Mouse (Mus musculus) neural tube, embryonic 13.5 days (tissue): ENCODE measurements around the gene Wnt3. TPM values are rescaled to one million over a fixed set of nuclear protein-coding genes. Genes with fewer than 3 reads are reported as not detected.

Source experiments
- ATAC-seq: fragments of 200-750 bp; cut with Nextera tagmentation; 2 replicates; pipeline ENCODE4 v1.8.0; 2017; ENCODE audit warnings: low read depth, mild to moderate bottlenecking, moderate TSS enrichment, moderate library complexity
- H3K27ac ChIP-seq: fragments of 300-500 bp; sonication (generic); replicated peaks from 2 replicates; pipeline ENCODE4 v1.5.1; 2015; ENCODE audit warnings: moderate library complexity, mild to moderate bottlenecking, inconsistent platforms
- H3K27me3 ChIP-seq: fragments of 300-500 bp; sonication (generic); 2 replicates; pipeline ENCODE4 v1.6.1; 2015; ENCODE audit warnings: mild to moderate bottlenecking, inconsistent platforms
- H3K36me3 ChIP-seq: fragments of 300-500 bp; sonication (generic); 2 replicates; pipeline ENCODE4 v1.6.1; 2015; ENCODE audit warnings: mild to moderate bottlenecking, inconsistent platforms
- H3K4me1 ChIP-seq: fragments of 300-500 bp; sonication (generic); replicated peaks from 2 replicates; pipeline ENCODE4 v1.6.1; 2015; ENCODE audit warnings: inconsistent platforms
- H3K4me2 ChIP-seq: fragments of 300-500 bp; sonication (generic); 2 replicates; pipeline ENCODE4 v1.6.1; 2015; ENCODE audit warnings: inconsistent platforms, mild to moderate bottlenecking, moderate library complexity
- H3K4me3 ChIP-seq: fragments of 300-500 bp; sonication (generic); 2 replicates; pipeline ENCODE4 v1.5.1; 2015; ENCODE audit warnings: mild to moderate bottlenecking, inconsistent platforms
- H3K9ac ChIP-seq: fragments of 300-500 bp; sonication (generic); 2 replicates; pipeline ENCODE4 v1.6.1; 2015; ENCODE audit warnings: moderate library complexity, mild to moderate bottlenecking, inconsistent platforms
- H3K9me3 ChIP-seq: fragments of 300-500 bp; sonication (generic); 2 replicates; pipeline ENCODE4 v1.6.1; 2016; ENCODE audit warnings: inconsistent platforms
- WGBS: fragments of 180-500 bp; shearing (Covaris S2); methylation state at CpG from one replicate; pipeline ENCODE4 v1.1.7; 2015; 5-methylcytosine and 5-hydroxymethylcytosine counted together
- polyA plus RNA-seq: library from polyadenylated mRNA; unstranded; fragments of >200 nt; fragmentation: Nextera tagmentation; extraction: Ambion mirVana; gene quantifications from 2 replicates; pipeline ENCODE4 v1.2.1, GENCODE M21; 2015

The Wnt3 gene
- polyA plus RNA-seq, 1 experiment from 2014 or later: 8.1 TPM

DNA sequence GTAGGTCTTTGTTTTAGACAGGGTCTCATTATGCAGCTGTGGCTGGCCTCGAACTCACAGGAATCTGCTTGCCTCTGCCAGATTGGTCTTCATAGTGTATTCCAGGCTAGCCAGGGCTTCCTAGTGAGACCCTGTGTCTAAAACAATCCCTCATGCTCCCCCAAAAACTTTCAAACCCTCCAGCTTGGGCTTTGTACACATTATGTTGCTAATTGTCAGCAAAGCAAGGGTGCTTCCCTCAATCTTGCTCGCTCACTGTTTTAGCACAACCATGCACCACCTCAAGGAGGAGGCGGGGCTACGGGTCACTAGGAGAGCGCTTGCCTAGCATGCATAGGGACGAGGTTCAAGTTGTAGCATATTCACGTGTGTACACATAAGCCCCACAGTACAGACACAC lies 54.9 kb downstream of the Wnt3 start:
- WGBS: 82% methylated on average over 7 of the region's 7 CpGs
- H3K4me3 ChIP-seq: no peak overlapping the region
- H3K27me3 ChIP-seq: no peaks in the 10 kb centered on the region
- no peak overlapping the region for H3K9ac ChIP-seq
- no peaks in the 10 kb centered on the region for H3K4me1 ChIP-seq
- H3K27ac ChIP-seq: no peak overlapping the region
- H3K4me2 ChIP-seq: no peak overlapping the region
- H3K9me3 ChIP-seq: no peaks in the 10 kb centered on the region
- ATAC-seq: no peak
- H3K36me3 ChIP-seq: peaks cover 40% of the 10 kb centered on the region

DNA sequence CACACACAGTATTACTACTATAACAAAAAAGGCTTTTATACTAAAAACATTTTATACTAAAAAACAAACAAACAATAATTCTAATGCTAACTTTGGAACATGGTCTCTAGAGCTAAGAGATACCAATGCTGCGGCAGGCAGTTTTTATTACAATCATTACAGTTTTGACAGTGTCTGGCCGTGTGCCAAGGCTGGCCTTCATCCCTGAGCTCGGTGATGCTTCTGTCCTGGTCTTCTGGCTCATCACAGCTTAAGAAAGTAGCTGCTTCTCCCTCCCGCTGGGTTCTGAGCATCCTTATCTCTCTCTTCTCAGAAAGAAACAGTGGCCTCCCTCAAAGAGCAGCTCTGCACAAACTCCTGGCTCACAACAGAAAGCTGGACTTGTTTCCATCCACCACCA lies 56.0 kb downstream of the Wnt3 start:
- no peaks in the 10 kb centered on the region for H3K27me3 ChIP-seq
- H3K4me1 ChIP-seq: no peaks in the 10 kb centered on the region
- H3K4me2 ChIP-seq: no peak overlapping the region
- peaks cover 30% of the 10 kb centered on the region for H3K36me3 ChIP-seq
- WGBS: 74% methylated on average over 4 of the region's 4 CpGs
- H3K9ac ChIP-seq: no peak overlapping the region
- H3K9me3 ChIP-seq: no peaks in the 10 kb centered on the region
- H3K27ac ChIP-seq: no peak overlapping the region
- H3K4me3 ChIP-seq: no peak overlapping the region
- ATAC-seq: no peak

- Histone ChIP-seq H3K36me3 (peaks cover 26% of the 10 kb centered on the region), H3K4me2 (no peak overlapping the region), H3K27me3 (no peaks in the 10 kb centered on the region), H3K4me3 (no peak overlapping the region), H3K27ac (no peak overlapping the region), H3K4me1 (no peaks in the 10 kb centered on the region), H3K9ac (no peak overlapping the region), H3K9me3 (no peaks in the 10 kb centered on the region)
- WGBS: 94% methylated on average over 9 of the region's 9 CpGs
- no peak for ATAC-seq
Observed at GRCm38 (mm10) chr11:103830476-103830875, 56.5 kb downstream of the Wnt3 start.

GRCm38 (mm10) chr11:103831766-103832165 lies 57.8 kb downstream of the Wnt3 start:
- no peak overlapping the region for H3K27ac ChIP-seq
- no peak for ATAC-seq
- H3K9ac ChIP-seq: no peak overlapping the region
- H3K9me3 ChIP-seq: no peaks in the 10 kb centered on the region
- H3K27me3 ChIP-seq: no peaks in the 10 kb centered on the region
- H3K4me3 ChIP-seq: no peak overlapping the region
- no peak overlapping the region for H3K4me2 ChIP-seq
- WGBS: 89% methylated on average over 3 of the region's 3 CpGs
- no peaks in the 10 kb centered on the region for H3K4me1 ChIP-seq
- peaks cover 17% of the 10 kb centered on the region for H3K36me3 ChIP-seq

DNA sequence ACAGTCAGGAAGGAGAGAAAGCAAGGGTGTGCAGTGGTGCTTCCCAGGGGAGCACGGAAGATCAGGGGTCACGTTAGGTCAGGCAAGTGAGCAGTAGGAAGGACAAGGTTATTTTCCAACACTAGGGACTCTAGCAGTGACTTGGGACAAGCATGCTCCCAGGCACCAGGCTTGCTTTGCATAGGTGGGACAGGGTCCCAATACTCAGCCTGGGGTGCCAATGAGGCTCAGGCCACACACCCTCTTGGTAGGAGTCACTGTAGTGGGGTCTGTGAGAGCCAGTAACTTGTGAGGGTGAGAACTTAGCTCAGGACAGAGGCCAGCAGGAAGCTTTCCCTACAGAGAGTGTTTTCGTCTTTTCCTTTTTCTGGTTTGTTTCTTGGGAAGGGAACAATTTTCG lies 58.4 kb downstream of the Wnt3 start:
- H3K27ac ChIP-seq: no peak overlapping the region
- WGBS: 86% methylated on average over 4 of the region's 4 CpGs
- H3K4me2 ChIP-seq: no peak overlapping the region
- peaks cover 11% of the 10 kb centered on the region for H3K36me3 ChIP-seq
- H3K9me3 ChIP-seq: no peaks in the 10 kb centered on the region
- no peaks in the 10 kb centered on the region for H3K27me3 ChIP-seq
- H3K9ac ChIP-seq: no peak overlapping the region
- H3K4me1 ChIP-seq: no peaks in the 10 kb centered on the region
- H3K4me3 ChIP-seq: no peak overlapping the region
- ATAC-seq: no peak

DNA sequence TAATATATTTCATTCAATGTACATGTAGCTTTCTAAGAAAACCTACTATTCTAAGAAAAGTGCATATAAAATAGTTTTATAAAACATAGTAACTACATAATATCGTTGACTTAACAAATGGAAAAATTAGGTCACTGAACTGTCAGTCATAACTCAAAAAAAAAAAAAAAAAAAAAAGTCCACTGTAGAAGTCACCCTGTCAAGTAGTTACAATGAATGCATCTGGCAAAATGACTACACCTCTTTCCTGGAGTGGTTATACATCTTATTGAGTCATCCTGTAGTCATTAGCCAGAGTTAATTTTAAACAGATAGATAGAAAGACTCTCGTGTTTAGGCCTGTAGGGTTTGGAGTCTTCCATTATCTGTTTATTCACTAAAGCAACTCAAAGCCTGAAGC lies 65.0 kb downstream of the Wnt3 start:
- Histone ChIP-seq H3K27me3 (no peaks in the 10 kb centered on the region), H3K4me2 (no peak overlapping the region), H3K9ac (no peak overlapping the region), H3K9me3 (no peaks in the 10 kb centered on the region), H3K36me3 (no peaks in the 10 kb centered on the region), H3K4me3 (no peak overlapping the region), H3K27ac (no peak overlapping the region), H3K4me1 (peaks cover 19% of the 10 kb centered on the region)
- ATAC-seq: no peak
- WGBS: 84% methylated on average over 2 of the region's 2 CpGs

DNA sequence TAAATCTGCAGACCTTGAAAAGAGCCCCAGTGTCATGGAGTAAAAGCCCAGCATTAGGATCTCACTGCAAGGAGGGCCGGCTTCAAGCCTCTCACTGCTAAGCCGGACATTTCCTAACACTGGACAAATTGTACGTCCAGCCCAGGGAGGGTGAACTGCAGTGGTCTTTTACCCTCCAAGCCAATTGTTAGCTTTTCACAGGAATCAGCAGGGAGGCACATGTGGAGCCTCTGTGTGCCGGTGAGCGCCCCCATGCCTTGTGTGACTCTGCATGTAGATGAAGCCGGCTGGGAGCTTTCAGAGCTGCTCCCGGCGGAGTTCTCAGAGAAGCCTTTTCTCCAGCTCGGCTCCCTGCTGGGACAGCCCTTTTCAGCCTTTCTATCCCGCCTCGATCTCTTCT lies 66.9 kb downstream of the Wnt3 start:
- Histone ChIP-seq H3K9ac (peak overlapping the region; percentile 52; the same call in 1 of the 2 replicates), H3K4me3 (no peak overlapping the region), H3K27me3 (no peaks in the 10 kb centered on the region), H3K4me1 (peaks cover 19% of the 10 kb centered on the region), H3K4me2 (peak overlapping the region; percentile 43), H3K36me3 (0 out of 2 replicates have a peak, but pooled peaks cover 4% of the 10 kb centered on the region), H3K9me3 (no peaks in the 10 kb centered on the region), H3K27ac (peak overlapping the region; percentile 75)
- peak; percentile 80 for ATAC-seq
- whole genome bisulfite sequencing: 2% methylated on average over 11 of the region's 11 CpGs

- H3K27ac ChIP-seq: no peak overlapping the region
- H3K4me3 ChIP-seq: no peak overlapping the region
- H3K27me3 ChIP-seq: no peaks in the 10 kb centered on the region
- peaks cover 12% of the 10 kb centered on the region for H3K4me1 ChIP-seq
- no peaks in the 10 kb centered on the region for H3K9me3 ChIP-seq
- H3K36me3 ChIP-seq: peaks cover 27% of the 10 kb centered on the region
- H3K4me2 ChIP-seq: no peak overlapping the region
- H3K9ac ChIP-seq: no peak overlapping the region
- WGBS: 96% methylated on average over 11 of the region's 11 CpGs
- ATAC-seq: no peak
Observed at GRCm38 (mm10) chr11:103848287-103848686, 74.3 kb downstream of the Wnt3 start.

DNA sequence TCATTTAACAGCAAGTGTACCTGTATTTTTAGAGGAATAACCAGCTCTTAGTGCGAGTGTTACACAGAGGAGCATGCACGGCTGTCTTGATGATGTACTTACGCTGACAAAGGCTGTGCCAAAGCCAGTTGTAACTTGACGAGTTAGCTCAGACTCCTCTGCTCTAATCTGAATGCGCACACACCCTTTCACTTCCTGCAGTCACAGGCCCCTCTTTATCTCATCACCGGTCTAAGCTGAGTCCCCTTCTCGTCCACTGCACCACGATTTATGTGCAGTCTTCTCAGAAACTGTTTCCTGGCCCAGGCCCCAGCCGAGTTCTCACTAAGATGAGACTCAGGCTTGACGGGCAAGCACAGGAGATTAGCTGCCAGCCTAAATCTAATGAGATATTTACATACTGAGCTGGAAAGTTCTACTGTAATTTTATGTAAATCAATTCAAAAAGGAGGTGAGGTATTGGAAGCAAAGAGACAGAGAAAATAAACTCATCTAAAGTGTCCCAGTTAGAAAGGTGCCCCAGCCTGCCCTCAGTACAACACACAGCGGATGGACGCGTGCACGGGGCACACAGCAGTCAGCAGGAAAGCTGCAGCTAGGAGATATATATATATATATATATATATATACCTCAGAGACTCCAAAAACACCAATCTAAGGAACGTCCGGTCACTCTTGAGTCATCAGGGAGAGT lies 78.8 kb downstream of the Wnt3 start:
- no peak overlapping the region for H3K9ac ChIP-seq
- H3K4me3 ChIP-seq: no peak overlapping the region
- H3K9me3 ChIP-seq: no peaks in the 10 kb centered on the region
- peaks cover 24% of the 10 kb centered on the region for H3K4me1 ChIP-seq
- 0 out of 2 replicates have a peak overlapping the region, but pooled peaks have one; percentile 2 for H3K27ac ChIP-seq
- H3K27me3 ChIP-seq: no peaks in the 10 kb centered on the region
- peaks cover 26% of the 10 kb centered on the region for H3K36me3 ChIP-seq
- H3K4me2 ChIP-seq: no peak overlapping the region
- 51% methylated on average over 16 of the region's 16 CpGs for WGBS
- no peak for ATAC-seq

GRCm38 (mm10) chr11:103853284-103853920 lies 79.5 kb downstream of the Wnt3 start:
- Histone ChIP-seq H3K27ac (no peak overlapping the region), H3K4me2 (no peak overlapping the region), H3K27me3 (no peaks in the 10 kb centered on the region), H3K4me3 (no peak overlapping the region), H3K4me1 (peaks cover 24% of the 10 kb centered on the region), H3K36me3 (peaks cover 27% of the 10 kb centered on the region), H3K9me3 (no peaks in the 10 kb centered on the region), H3K9ac (no peak overlapping the region)
- no peak for ATAC-seq
- 43% methylated on average over 10 of the region's 10 CpGs for WGBS

DNA sequence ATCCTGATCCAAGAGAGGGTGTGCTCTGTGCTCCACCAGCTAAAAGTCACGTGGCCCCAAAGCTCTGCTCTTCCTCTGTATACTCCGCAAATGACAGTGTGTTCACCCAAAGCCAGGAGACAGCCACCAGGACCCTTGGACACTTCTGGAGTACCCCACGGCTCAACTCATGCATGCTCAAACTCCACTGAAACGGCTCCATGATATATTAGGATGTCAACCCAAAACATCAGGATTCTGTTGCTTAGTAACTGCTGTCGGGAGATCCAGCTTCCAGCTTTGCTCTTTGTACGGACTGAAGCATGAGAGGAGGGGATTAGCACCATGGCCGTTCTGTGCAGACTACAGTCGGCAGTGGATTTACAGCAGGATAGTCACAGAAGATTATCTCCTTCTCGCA lies 80.3 kb downstream of the Wnt3 start:
- Histone ChIP-seq H3K4me3 (no peak overlapping the region), H3K4me2 (0 out of 2 replicates have a peak overlapping the region, but pooled peaks have one; percentile 14), H3K9me3 (no peaks in the 10 kb centered on the region), H3K4me1 (peaks cover 24% of the 10 kb centered on the region), H3K27me3 (no peaks in the 10 kb centered on the region), H3K36me3 (peaks cover 32% of the 10 kb centered on the region), H3K9ac (no peak overlapping the region), H3K27ac (no peak overlapping the region)
- peak; percentile 36; the same call in 1 of the 2 replicates for ATAC-seq
- 27% methylated on average over 9 of the region's 9 CpGs for WGBS

GRCm38 (mm10) chr11:103856641-103857040 lies 82.7 kb downstream of the Wnt3 start:
- WGBS: 95% methylated on average over 7 of the region's 7 CpGs
- H3K27ac ChIP-seq: no peak overlapping the region
- H3K9me3 ChIP-seq: no peaks in the 10 kb centered on the region
- H3K4me2 ChIP-seq: no peak overlapping the region
- H3K4me1 ChIP-seq: peaks cover 24% of the 10 kb centered on the region
- ATAC-seq: no peak
- H3K27me3 ChIP-seq: no peaks in the 10 kb centered on the region
- no peak overlapping the region for H3K4me3 ChIP-seq
- H3K9ac ChIP-seq: no peak overlapping the region
- peaks cover 46% of the 10 kb centered on the region for H3K36me3 ChIP-seq
